Mouse (Mus musculus): ENCODE results near the gene Slc4a1.
A peak's percentile ranks its signal among the peaks of the same experiment; 100 is the strongest.

Slc4a1 gene

GRCm38 (mm10) chr11:102349189-102349954, 16.6 kb downstream of the Slc4a1 start:
- peak; percentile 44 for DNase-seq

- peak; percentile 62 for DNase-seq
Measured at GRCm38 (mm10) chr11:102348771-102349170, 17.2 kb downstream of the Slc4a1 start.

GRCm38 (mm10) chr11:102348101-102348585, 17.9 kb downstream of the Slc4a1 start:
- DNase-seq = peak; percentile 67

- DNase-seq = peak; percentile 57
Measured at GRCm38 (mm10) chr11:102347683-102348082, 18.3 kb downstream of the Slc4a1 start.

GRCm38 (mm10) chr11:102346926-102347325, 19.1 kb downstream of the Slc4a1 start:
- DNase-seq = peak; percentile 67

- no peak for DNase-seq
Measured at GRCm38 (mm10) chr11:102344458-102344857, 21.5 kb downstream of the Slc4a1 start.

GRCm38 (mm10) chr11:102342742-102343141, 23.3 kb downstream of the Slc4a1 start:
- DNase-seq = no peak

GRCm38 (mm10) chr11:102341101-102341500, 24.9 kb downstream of the Slc4a1 start:
- DNase-seq = no peak

GRCm38 (mm10) chr11:102339624-102340023, 26.4 kb downstream of the Slc4a1 start:
- peak; percentile 36 for DNase-seq

GRCm38 (mm10) chr11:102339195-102339594, 26.8 kb downstream of the Slc4a1 start:
- DNase-seq = no peak

GRCm38 (mm10) chr11:102338561-102338960, 27.4 kb downstream of the Slc4a1 start:
- DNase-seq = no peak

GRCm38 (mm10) chr11:102337921-102338320, 28.1 kb downstream of the Slc4a1 start:
- DNase-seq = no peak

GRCm38 (mm10) chr11:102336191-102336590, 29.8 kb downstream of the Slc4a1 start:
- no peak for DNase-seq

GRCm38 (mm10) chr11:102334973-102335700, 30.9 kb downstream of the Slc4a1 start:
- no peak for DNase-seq

GRCm38 (mm10) chr11:102334010-102334409, 32.0 kb downstream of the Slc4a1 start:
- DNase-seq = no peak

- no peak for DNase-seq
Measured at GRCm38 (mm10) chr11:102333061-102333460, 32.9 kb downstream of the Slc4a1 start.

GRCm38 (mm10) chr11:102331806-102332205, 34.2 kb downstream of the Slc4a1 start:
- DNase-seq = no peak

- DNase-seq = no peak
Measured at GRCm38 (mm10) chr11:102330039-102330438, 36.0 kb downstream of the Slc4a1 start.

GRCm38 (mm10) chr11:102329518-102329917, 36.5 kb downstream of the Slc4a1 start:
- no peak for DNase-seq

GRCm38 (mm10) chr11:102327839-102328238, 38.2 kb downstream of the Slc4a1 start:
- peak; percentile 45 for DNase-seq

GRCm38 (mm10) chr11:102327250-102327649, 38.8 kb downstream of the Slc4a1 start:
- no peak for DNase-seq

- DNase-seq = no peak
Measured at GRCm38 (mm10) chr11:102323516-102323915, 42.5 kb downstream of the Slc4a1 start.

GRCm38 (mm10) chr11:102321931-102322330, 44.1 kb downstream of the Slc4a1 start:
- DNase-seq = no peak

- no peak for DNase-seq
Measured at GRCm38 (mm10) chr11:102320686-102321005, 45.4 kb downstream of the Slc4a1 start.

All from liver (tissue).